Mouse (Mus musculus) intestine, postnatal 0 days (tissue): ENCODE data around the gene Stk32c. TPM values are rescaled to one million over a fixed set of nuclear protein-coding genes. Genes with fewer than 3 reads are reported as not detected.
A peak's percentile ranks its signal among the peaks of the same experiment; 100 is the strongest.

ENCODE experiments used
- ATAC-seq: fragments of 200-750 bp; cut with Nextera tagmentation; 2 replicates; pipeline ENCODE4 v1.8.0; 2017; ENCODE audit warnings: mild to moderate bottlenecking, moderate TSS enrichment, moderate library complexity
- H3K27ac ChIP-seq: fragments of 300-500 bp; sonication (generic); 2 replicates; pipeline ENCODE4 v1.5.1; 2014; ENCODE audit warnings: mild to moderate bottlenecking, low read depth, low read length, moderate library complexity
- H3K27me3 ChIP-seq: fragments of 300-500 bp; sonication (generic); replicated peaks from 2 replicates; pipeline ENCODE4 v1.6.1; 2014; ENCODE audit warnings: low read length, mixed read lengths; ENCODE audit not compliant: control insufficient read depth, insufficient read depth
- H3K36me3 ChIP-seq: fragments of 300-500 bp; sonication (generic); 2 replicates; pipeline ENCODE4 v1.6.1; 2014; ENCODE audit warnings: mild to moderate bottlenecking, moderate library complexity; ENCODE audit not compliant: control insufficient read depth, insufficient read depth
- H3K4me1 ChIP-seq: fragments of 300-500 bp; sonication (generic); replicated peaks from 2 replicates; pipeline ENCODE4 v1.6.1; 2014; ENCODE audit warnings: antibody characterized with exemption, low read length, mixed read lengths; ENCODE audit not compliant: control insufficient read depth, insufficient read depth
- H3K4me2 ChIP-seq: fragments of 300-500 bp; sonication (generic); replicated peaks from 2 replicates; pipeline ENCODE4 v1.6.1; 2014; ENCODE audit warnings: low read depth, mild to moderate bottlenecking, moderate library complexity
- H3K4me3 ChIP-seq: fragments of 300-500 bp; sonication (generic); 2 replicates; pipeline ENCODE4 v1.5.1; 2014; ENCODE audit warnings: low read depth, low read length
- H3K9ac ChIP-seq: fragments of 300-500 bp; sonication (generic); 2 replicates; pipeline ENCODE4 v1.6.1; 2014; ENCODE audit warnings: mild to moderate bottlenecking, low read depth, low read length
- H3K9me3 ChIP-seq: fragments of 300-500 bp; sonication (generic); 2 replicates; pipeline ENCODE4 v1.6.1; 2016; ENCODE audit warnings: mixed run types; ENCODE audit not compliant: control insufficient read depth
- CTCF ChIP-seq: sonication (generic); IDR thresholded peaks from 2 replicates; pipeline ENCODE4 v1.5.1; 2016; ENCODE audit warnings: low read depth, mild to moderate bottlenecking, control low read depth, antibody characterized with exemption, moderate library complexity
- WGBS: fragments of 180-500 bp; shearing (Covaris S2); extraction: QIAGEN DNeasy Blood & Tissue Kit; methylation state at CpG from one replicate; pipeline ENCODE4 v1.1.7; 2014; 5-methylcytosine and 5-hydroxymethylcytosine counted together
- polyA plus RNA-seq: library from polyadenylated mRNA; unstranded; fragments of >200 nt; fragmentation: Nextera tagmentation; extraction: Ambion mirVana; gene quantifications from 2 replicates; pipeline ENCODE4 v1.2.1, GENCODE M21; 2015

The Stk32c gene
- polyA plus RNA-seq, 1 experiment from 2014 or later: 0.07 TPM

DNA sequence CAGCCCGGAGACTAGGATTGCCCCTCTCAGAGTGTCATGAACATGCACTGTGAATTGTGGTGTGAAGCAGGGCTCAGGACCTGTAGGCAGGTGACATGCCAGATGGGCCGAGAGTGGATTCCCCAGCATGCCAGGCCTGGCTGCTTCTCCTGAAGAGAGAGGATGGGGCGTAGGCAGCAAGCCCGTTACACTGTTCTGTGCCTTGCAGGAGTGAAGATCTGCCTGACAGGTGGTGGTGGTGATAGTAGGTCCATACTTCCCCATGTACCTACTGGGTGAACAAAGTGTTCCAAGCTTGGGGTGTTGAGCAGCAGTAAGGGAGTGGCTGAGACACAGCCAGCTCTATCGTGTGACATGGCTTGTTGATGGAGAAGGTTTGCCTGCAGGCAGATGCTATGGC lies 120.0 kb downstream of the Stk32c start:
- Histone ChIP-seq H3K9ac (no peak overlapping the region), H3K36me3 (no peaks in the 10 kb centered on the region), H3K4me3 (no peak overlapping the region), H3K27me3 (0 out of 2 replicates have a peak, but pooled peaks cover 3% of the 10 kb centered on the region), H3K9me3 (no peaks in the 10 kb centered on the region), H3K27ac (no peak overlapping the region), H3K4me2 (no peak overlapping the region), H3K4me1 (no peaks in the 10 kb centered on the region)
- TF ChIP-seq CTCF: no peak
- 89% methylated on average over 5 of the region's 5 CpGs for WGBS
- ATAC-seq: no peak

DNA sequence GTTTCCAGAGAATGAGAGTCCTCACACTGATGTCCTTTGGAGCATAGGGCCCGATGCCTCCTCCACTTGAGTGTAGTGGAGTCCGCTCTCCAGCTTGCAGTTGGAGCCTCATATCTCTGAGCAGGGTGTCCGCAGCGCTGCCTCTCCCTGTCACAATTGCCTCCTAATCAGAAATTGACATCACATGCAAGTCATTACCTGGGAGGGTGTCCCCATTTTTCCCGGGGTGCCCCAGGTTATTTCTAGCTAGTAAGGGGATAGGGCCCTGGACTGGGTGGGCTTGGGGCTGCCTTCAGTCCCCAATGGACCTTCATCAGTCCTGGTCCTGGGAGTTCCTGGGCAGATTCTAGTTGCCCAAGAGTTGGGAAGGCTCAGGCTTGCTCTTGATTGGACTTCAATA lies 120.4 kb downstream of the Stk32c start:
- WGBS: 87% methylated on average over 5 of the region's 5 CpGs

DNA sequence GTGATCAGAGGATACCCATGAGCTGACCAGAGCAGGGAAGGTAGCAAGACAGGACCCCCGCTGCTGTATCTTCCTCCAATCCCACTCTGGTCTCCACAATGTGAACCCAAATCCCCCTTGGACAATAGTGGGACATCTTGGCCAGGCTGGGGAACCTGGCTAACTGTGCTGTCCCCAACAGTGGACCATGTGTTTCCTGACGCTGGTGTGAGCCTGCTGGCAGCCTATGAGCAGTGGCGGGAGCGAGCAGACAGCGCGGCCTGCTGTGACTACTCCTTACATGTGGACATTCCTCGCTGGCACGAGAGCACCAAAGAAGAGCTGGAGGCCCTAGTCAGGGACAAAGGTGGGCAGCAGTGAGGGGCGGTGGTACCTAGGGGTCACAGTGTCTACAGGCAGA lies 121.4 kb downstream of the Stk32c start:
- 85% methylated on average over 9 of the region's 9 CpGs for WGBS
- H3K36me3 ChIP-seq: no peaks in the 10 kb centered on the region
- TF ChIP-seq CTCF: no peak
- H3K9me3 ChIP-seq: no peaks in the 10 kb centered on the region
- H3K27ac ChIP-seq: no peak overlapping the region
- H3K9ac ChIP-seq: no peak overlapping the region
- no peak overlapping the region for H3K4me2 ChIP-seq
- H3K4me3 ChIP-seq: no peak overlapping the region
- no peak for ATAC-seq
- H3K4me1 ChIP-seq: no peaks in the 10 kb centered on the region
- H3K27me3 ChIP-seq: peaks cover 12% of the 10 kb centered on the region

More for the DNA sequence above, 120.4 kb downstream of the Stk32c start:
- Histone ChIP-seq H3K36me3 (no peaks in the 10 kb centered on the region), H3K27ac (no peak overlapping the region), H3K9ac (no peak overlapping the region), H3K4me1 (no peaks in the 10 kb centered on the region), H3K4me2 (no peak overlapping the region), H3K9me3 (no peaks in the 10 kb centered on the region), H3K27me3 (0 out of 2 replicates have a peak, but pooled peaks cover 4% of the 10 kb centered on the region), H3K4me3 (no peak overlapping the region)
- TF ChIP-seq CTCF: no peak
- ATAC-seq: no peak

DNA sequence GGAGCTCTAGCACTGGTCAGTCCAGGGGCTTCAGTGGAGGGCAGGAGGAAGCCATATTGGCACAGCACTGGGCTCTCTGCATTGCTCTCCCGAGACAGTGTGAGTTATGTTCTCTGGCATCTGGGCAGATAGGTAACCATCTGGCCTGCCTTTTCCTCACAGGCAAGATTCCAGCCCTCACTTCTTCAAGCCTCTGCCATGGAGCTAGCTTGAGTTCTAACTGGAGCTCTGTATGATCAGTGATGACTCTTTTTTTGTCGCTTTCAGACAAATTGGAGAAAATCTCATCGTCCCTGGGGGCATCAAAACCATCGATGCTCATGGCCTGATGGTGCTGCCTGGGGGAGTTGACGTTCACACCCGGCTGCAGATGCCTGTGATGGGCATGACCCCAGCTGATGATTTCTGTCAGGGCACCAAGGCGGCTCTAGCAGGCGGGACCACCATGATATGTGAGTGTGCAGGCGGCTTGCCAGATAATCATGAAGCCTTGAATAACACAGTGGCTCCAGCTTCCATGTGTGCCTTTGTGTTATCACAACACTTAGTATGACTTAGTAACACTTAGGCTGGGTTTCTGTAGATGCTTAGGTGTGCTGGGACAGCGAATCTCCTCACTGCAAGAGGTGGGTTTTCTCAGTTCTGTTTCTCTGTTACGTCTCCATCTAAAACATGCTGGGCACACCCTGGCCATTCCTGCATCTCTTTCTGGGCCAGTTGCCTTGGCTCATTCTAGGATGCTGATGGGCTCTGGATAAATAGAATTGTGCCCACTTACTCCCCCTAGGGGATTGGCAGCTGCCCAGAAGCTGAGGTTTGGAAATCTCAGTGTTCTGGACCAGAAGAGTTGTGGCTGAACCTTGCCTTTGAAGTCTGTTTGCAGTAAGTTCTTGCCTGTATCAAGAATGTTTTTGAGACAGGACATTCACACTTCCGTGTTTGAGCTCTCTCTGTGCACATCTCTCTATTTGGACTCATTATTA lies 122.9 kb downstream of the Stk32c start:
- Histone ChIP-seq H3K9ac (no peak overlapping the region), H3K36me3 (no peaks in the 10 kb centered on the region), H3K4me3 (no peak overlapping the region), H3K4me1 (no peaks in the 10 kb centered on the region), H3K9me3 (no peaks in the 10 kb centered on the region), H3K4me2 (no peak overlapping the region), H3K27me3 (peaks cover 27% of the 10 kb centered on the region), H3K27ac (no peak overlapping the region)
- no peak for TF ChIP-seq CTCF
- no peak for ATAC-seq
- WGBS: 85% methylated on average over 12 of the region's 12 CpGs

DNA sequence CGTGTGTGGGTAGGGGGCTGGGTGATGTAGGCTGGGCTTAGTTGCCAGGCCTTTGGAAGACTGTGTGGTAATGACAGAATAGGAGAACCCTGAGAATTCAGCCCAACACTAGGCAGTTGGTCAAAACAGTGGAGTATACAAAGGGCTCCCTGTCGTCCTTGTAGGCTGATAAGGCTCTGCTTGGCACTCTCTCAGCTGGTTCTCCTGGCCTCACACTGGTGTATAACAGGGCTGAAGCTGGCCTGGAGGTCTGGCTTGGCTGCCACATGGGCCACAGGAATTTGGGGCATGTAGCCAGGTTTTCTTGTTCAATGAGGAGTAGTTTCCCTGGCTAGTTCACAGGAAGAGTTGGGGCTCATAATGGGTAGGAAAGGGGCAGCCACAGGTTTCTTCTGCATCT lies 125.3 kb downstream of the Stk32c start:
- no peaks in the 10 kb centered on the region for H3K4me1 ChIP-seq
- no peak overlapping the region for H3K9ac ChIP-seq
- H3K27ac ChIP-seq: no peak overlapping the region
- no peaks in the 10 kb centered on the region for H3K9me3 ChIP-seq
- H3K4me2 ChIP-seq: no peak overlapping the region
- H3K36me3 ChIP-seq: no peaks in the 10 kb centered on the region
- peaks cover 32% of the 10 kb centered on the region for H3K27me3 ChIP-seq
- no peak for ATAC-seq
- no peak overlapping the region for H3K4me3 ChIP-seq
- WGBS: 61% methylated on average over 2 of the region's 2 CpGs
- TF ChIP-seq CTCF: no peak

DNA sequence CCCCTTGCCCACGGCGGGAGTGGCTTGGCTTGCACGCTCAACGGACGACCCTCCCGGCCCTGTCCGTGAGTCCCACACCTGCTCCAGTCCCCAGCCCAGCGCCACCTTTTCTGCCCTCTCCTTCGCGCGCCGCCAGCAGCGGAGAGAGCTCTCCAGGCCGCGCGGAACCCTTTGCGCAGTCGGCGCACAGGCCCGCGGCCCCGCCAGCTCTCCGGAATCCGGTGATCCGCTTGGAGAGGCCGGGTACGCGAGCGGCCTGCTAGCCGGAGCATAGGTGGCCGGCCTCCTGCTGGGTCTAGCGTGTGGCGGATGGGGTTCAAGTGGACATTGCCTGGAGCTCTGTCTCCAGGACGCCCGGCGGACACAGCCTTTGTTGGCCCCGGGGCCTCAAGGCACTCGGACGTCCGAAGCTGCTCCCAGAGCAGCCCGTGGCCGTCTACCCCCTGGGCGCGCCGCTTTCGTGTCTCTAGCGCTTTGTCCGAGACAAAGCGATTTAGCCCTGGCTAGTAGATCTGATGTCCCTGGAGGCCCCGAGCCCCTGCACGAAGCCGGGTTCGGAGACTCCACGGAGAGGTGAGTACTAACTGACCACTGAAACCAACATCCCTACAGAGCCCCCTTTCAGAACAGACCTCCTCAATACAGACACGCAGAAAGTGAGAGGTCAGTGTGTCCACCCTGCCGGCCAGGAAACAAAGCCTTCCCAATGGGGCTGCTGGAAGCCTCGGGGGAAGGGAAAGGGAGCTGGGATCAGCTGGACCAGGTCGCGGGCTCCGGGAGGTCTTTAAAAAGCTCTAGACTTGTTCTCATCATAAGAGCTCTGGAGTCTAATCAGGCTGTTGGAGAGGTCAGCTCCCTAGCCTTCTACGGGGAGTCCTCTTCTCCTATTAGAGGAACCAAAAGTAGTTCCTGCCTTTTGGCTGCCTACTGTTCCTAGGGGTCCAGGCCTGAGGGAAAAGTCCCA lies 126.6 kb downstream of the Stk32c start:
- H3K9me3 ChIP-seq: no peaks in the 10 kb centered on the region
- H3K36me3 ChIP-seq: no peaks in the 10 kb centered on the region
- peak overlapping the region; percentile 51 for H3K9ac ChIP-seq
- H3K4me2 ChIP-seq: peak overlapping the region; percentile 74
- H3K27ac ChIP-seq: no peak overlapping the region
- no peak for TF ChIP-seq CTCF
- 4% methylated on average over 61 of the region's 61 CpGs for WGBS
- peak; percentile 25; the same call in 1 of the 2 replicates for ATAC-seq
- H3K4me1 ChIP-seq: no peaks in the 10 kb centered on the region
- H3K27me3 ChIP-seq: peaks cover 32% of the 10 kb centered on the region
- H3K4me3 ChIP-seq: peak overlapping the region; percentile 46
